Mouse (Mus musculus) intestine, embryonic 16.5 days (tissue): ENCODE results near the gene Plaur. TPM values are rescaled to one million over a fixed set of nuclear protein-coding genes. Genes with fewer than 3 reads are reported as not detected.

Source experiments
- ATAC-seq: fragments of 200-750 bp; cut with Nextera tagmentation; 2 replicates; pipeline ENCODE4 v1.8.0; 2017; ENCODE audit warnings: moderate TSS enrichment, moderate library complexity
- H3K27ac ChIP-seq: fragments of 300-500 bp; sonication (generic); 2 replicates; pipeline ENCODE4 v1.5.1; 2014; ENCODE audit warnings: mild to moderate bottlenecking, low read length
- H3K27me3 ChIP-seq: fragments of 300-500 bp; sonication (generic); replicated peaks from 2 replicates; pipeline ENCODE4 v1.6.1; 2014; ENCODE audit warnings: low read length, control low read depth, mixed read lengths; ENCODE audit not compliant: control insufficient read depth, insufficient read depth
- H3K36me3 ChIP-seq: fragments of 300-500 bp; sonication (generic); 2 replicates; pipeline ENCODE4 v1.6.1; 2014; ENCODE audit warnings: low read length, control low read depth; ENCODE audit not compliant: control insufficient read depth, insufficient read depth
- H3K4me1 ChIP-seq: fragments of 300-500 bp; sonication (generic); 2 replicates; pipeline ENCODE4 v1.6.1; 2014; ENCODE audit warnings: low read length, control low read depth, mixed read lengths; ENCODE audit not compliant: control insufficient read depth, insufficient read depth
- H3K4me2 ChIP-seq: fragments of 300-500 bp; sonication (generic); 2 replicates; pipeline ENCODE4 v1.6.1; 2014; ENCODE audit warnings: low read depth, low read length, control low read depth
- H3K4me3 ChIP-seq: fragments of 300-500 bp; sonication (generic); 2 replicates; pipeline ENCODE4 v1.5.1; 2014; ENCODE audit warnings: mild to moderate bottlenecking, low read length
- H3K9ac ChIP-seq: fragments of 300-500 bp; sonication (generic); 2 replicates; pipeline ENCODE4 v1.6.1; 2014; ENCODE audit warnings: low read depth, low read length
- H3K9me3 ChIP-seq: fragments of 300-500 bp; sonication (generic); 2 replicates; pipeline ENCODE4 v1.6.1; 2016; ENCODE audit warnings: low read length, control low read depth; ENCODE audit not compliant: control insufficient read depth
- WGBS: fragments of 180-500 bp; shearing (Covaris S2); extraction: QIAGEN DNeasy Blood & Tissue Kit; methylation state at CpG from one replicate; pipeline ENCODE4 v1.1.7; 2014; 5-methylcytosine and 5-hydroxymethylcytosine counted together
- polyA plus RNA-seq: library from polyadenylated mRNA; unstranded; fragments of >200 nt; fragmentation: Nextera tagmentation; extraction: Ambion mirVana; gene quantifications from 2 replicates; pipeline ENCODE4 v1.2.1, GENCODE M21; 2015

Plaur gene
- polyA plus RNA-seq, 1 experiment from 2014 or later = 9.7 TPM

- Histone ChIP-seq H3K4me1 (0 out of 2 replicates have a peak, but pooled peaks cover 3% of the 10 kb centered on the region), H3K9me3 (peaks cover 15% of the 10 kb centered on the region), H3K4me3 (no peak overlapping the region), H3K36me3 (peaks cover 8% of the 10 kb centered on the region), H3K9ac (no peak overlapping the region), H3K27ac (no peak overlapping the region), H3K4me2 (no peak overlapping the region), H3K27me3 (no peaks in the 10 kb centered on the region)
- ATAC-seq = no peak
- WGBS = 80% methylated on average over 7 of the region's 7 CpGs
Observed at GRCm38 (mm10) chr7:24472937-24473336, 10.7 kb downstream of the Plaur start.

DNA sequence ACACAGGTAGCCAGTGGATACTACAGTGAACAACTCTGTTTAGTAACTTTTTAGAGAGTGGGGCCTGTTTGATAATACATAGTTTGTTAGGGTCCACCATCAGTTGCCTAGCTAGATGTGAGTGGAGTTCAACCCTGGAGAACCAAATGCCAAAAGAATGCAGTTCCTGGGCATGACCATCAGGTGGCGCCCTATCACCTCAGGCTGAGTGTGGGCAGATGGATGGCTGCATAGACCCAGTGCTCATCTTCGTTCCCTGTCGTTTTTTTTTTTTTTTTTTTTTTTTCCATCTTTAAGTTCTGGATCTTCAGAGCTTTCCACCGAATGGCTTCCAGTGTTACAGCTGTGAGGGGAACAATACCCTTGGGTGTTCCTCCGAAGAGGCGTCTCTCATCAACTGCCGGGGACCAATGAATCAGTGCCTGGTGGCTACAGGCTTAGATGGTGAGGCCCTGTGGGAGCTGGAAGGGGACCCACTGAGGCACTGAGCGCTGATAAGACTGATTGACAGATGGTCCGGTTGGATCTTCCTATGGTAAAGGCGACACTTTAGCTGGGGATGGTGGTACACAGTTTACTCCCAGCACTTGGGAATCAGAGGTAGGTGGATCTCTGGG lies 11.7 kb downstream of the Plaur start:
- H3K4me3 ChIP-seq = no peak overlapping the region
- no peak overlapping the region for H3K4me2 ChIP-seq
- 48% methylated on average over 10 of the region's 10 CpGs for WGBS
- H3K9me3 ChIP-seq = peaks cover 14% of the 10 kb centered on the region
- H3K27me3 ChIP-seq = no peaks in the 10 kb centered on the region
- H3K9ac ChIP-seq = no peak overlapping the region
- H3K36me3 ChIP-seq = peaks cover 7% of the 10 kb centered on the region
- ATAC-seq = peak; percentile 36
- H3K4me1 ChIP-seq = 0 out of 2 replicates have a peak, but pooled peaks cover 3% of the 10 kb centered on the region
- no peak overlapping the region for H3K27ac ChIP-seq

- H3K36me3 ChIP-seq = 0 out of 2 replicates have a peak, but pooled peaks cover 3% of the 10 kb centered on the region
- H3K27ac ChIP-seq = no peak overlapping the region
- whole genome bisulfite sequencing = 42% methylated on average over 21 of the region's 21 CpGs
- no peaks in the 10 kb centered on the region for H3K27me3 ChIP-seq
- no peak overlapping the region for H3K9ac ChIP-seq
- ATAC-seq = no peak
- 0 out of 2 replicates have a peak, but pooled peaks cover 3% of the 10 kb centered on the region for H3K4me1 ChIP-seq
- H3K4me3 ChIP-seq = no peak overlapping the region
- no peak overlapping the region for H3K4me2 ChIP-seq
- peaks cover 10% of the 10 kb centered on the region for H3K9me3 ChIP-seq
Observed at GRCm38 (mm10) chr7:24474811-24475506, 12.7 kb downstream of the Plaur start.

DNA sequence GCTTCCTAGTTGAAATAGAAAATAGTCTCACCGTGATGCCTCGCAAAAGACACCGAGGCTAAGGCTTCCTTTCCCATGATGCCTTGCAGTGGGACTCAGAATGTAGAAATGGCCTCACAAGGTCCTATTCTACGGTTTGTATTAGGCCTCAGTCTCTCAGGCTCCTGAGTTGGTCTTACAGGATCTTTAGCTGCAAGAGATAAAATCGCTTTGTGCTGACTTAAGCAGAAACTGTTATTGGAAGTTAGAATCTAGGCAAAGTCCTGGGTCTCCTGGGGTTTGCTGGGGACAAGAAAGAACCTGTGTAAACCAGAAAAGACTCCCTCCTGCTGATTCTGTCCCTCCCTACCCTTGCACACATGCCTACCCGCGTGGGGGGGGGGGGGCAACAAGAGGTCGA lies 14.1 kb downstream of the Plaur start:
- Histone ChIP-seq H3K4me3 (no peak overlapping the region), H3K4me1 (peaks cover 13% of the 10 kb centered on the region), H3K27ac (no peak overlapping the region), H3K36me3 (0 out of 2 replicates have a peak, but pooled peaks cover 3% of the 10 kb centered on the region), H3K9ac (no peak overlapping the region), H3K27me3 (peaks cover 2% of the 10 kb centered on the region; the same call in 1 of the 2 replicates), H3K4me2 (no peak overlapping the region), H3K9me3 (peaks cover 10% of the 10 kb centered on the region)
- no peak for ATAC-seq
- WGBS = 82% methylated on average over 8 of the region's 8 CpGs

GRCm38 (mm10) chr7:24476856-24477255 lies 14.6 kb downstream of the Plaur start:
- peaks cover 10% of the 10 kb centered on the region for H3K9me3 ChIP-seq
- 84% methylated on average over 7 of the region's 7 CpGs for WGBS
- H3K4me2 ChIP-seq = no peak overlapping the region
- no peak overlapping the region for H3K9ac ChIP-seq
- H3K27me3 ChIP-seq = peaks cover 4% of the 10 kb centered on the region; the same call in 1 of the 2 replicates
- H3K4me3 ChIP-seq = no peak overlapping the region
- no peak for ATAC-seq
- H3K36me3 ChIP-seq = 0 out of 2 replicates have a peak, but pooled peaks cover 3% of the 10 kb centered on the region
- H3K4me1 ChIP-seq = peaks cover 16% of the 10 kb centered on the region
- no peak overlapping the region for H3K27ac ChIP-seq

DNA sequence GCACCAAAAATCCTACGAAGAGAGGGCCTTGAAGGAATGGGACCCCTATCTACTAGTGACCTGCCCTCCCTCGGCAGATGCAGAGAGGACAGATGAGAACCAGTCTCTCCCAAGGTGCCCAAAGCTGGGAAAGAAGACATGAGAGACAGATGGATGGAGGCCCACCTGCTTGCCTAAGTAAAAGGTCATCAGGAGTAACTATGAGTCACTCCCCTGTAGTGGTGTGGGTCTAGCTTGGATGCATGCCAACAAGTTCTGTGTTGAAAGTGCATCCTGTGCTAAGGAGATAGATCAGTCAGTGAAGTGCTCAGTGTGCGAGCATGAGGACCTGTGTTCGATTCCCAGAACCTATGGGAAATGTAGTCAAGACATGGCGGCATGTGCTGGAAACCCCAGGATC lies 16.6 kb downstream of the Plaur start:
- no peak for ATAC-seq
- no peak overlapping the region for H3K4me2 ChIP-seq
- H3K36me3 ChIP-seq = no peaks in the 10 kb centered on the region
- 85% methylated on average over 5 of the region's 5 CpGs for WGBS
- no peak overlapping the region for H3K27ac ChIP-seq
- peaks cover 7% of the 10 kb centered on the region; the same call in 1 of the 2 replicates for H3K27me3 ChIP-seq
- H3K4me1 ChIP-seq = peaks cover 16% of the 10 kb centered on the region
- H3K9ac ChIP-seq = no peak overlapping the region
- H3K9me3 ChIP-seq = 0 out of 2 replicates have a peak, but pooled peaks cover 6% of the 10 kb centered on the region
- no peak overlapping the region for H3K4me3 ChIP-seq

GRCm38 (mm10) chr7:24479685-24480084 lies 17.4 kb downstream of the Plaur start:
- Histone ChIP-seq H3K27ac (no peak overlapping the region), H3K36me3 (no peaks in the 10 kb centered on the region), H3K4me1 (peaks cover 16% of the 10 kb centered on the region), H3K27me3 (peaks cover 7% of the 10 kb centered on the region; the same call in 1 of the 2 replicates), H3K4me3 (no peak overlapping the region), H3K9me3 (0 out of 2 replicates have a peak, but pooled peaks cover 6% of the 10 kb centered on the region), H3K4me2 (no peak overlapping the region), H3K9ac (no peak overlapping the region)
- ATAC-seq = no peak
- WGBS = 93% methylated on average over 2 of the region's 2 CpGs

- 58% methylated on average over 18 of the region's 18 CpGs for WGBS
- Histone ChIP-seq H3K9ac (0 out of 2 replicates have a peak overlapping the region, but pooled peaks have one; percentile 38), H3K36me3 (no peaks in the 10 kb centered on the region), H3K27me3 (peaks cover 7% of the 10 kb centered on the region; the same call in 1 of the 2 replicates), H3K27ac (no peak overlapping the region), H3K4me3 (no peak overlapping the region), H3K4me1 (peaks cover 14% of the 10 kb centered on the region), H3K9me3 (0 out of 2 replicates have a peak, but pooled peaks cover 6% of the 10 kb centered on the region), H3K4me2 (no peak overlapping the region)
- no peak for ATAC-seq
Observed at GRCm38 (mm10) chr7:24480121-24480941, 18.0 kb downstream of the Plaur start.
